Mouse (Mus musculus): ENCODE data around the gene Ints14.
A peak's percentile ranks its signal among the peaks of the same experiment; 100 is the strongest.

The Ints14 gene

DNA sequence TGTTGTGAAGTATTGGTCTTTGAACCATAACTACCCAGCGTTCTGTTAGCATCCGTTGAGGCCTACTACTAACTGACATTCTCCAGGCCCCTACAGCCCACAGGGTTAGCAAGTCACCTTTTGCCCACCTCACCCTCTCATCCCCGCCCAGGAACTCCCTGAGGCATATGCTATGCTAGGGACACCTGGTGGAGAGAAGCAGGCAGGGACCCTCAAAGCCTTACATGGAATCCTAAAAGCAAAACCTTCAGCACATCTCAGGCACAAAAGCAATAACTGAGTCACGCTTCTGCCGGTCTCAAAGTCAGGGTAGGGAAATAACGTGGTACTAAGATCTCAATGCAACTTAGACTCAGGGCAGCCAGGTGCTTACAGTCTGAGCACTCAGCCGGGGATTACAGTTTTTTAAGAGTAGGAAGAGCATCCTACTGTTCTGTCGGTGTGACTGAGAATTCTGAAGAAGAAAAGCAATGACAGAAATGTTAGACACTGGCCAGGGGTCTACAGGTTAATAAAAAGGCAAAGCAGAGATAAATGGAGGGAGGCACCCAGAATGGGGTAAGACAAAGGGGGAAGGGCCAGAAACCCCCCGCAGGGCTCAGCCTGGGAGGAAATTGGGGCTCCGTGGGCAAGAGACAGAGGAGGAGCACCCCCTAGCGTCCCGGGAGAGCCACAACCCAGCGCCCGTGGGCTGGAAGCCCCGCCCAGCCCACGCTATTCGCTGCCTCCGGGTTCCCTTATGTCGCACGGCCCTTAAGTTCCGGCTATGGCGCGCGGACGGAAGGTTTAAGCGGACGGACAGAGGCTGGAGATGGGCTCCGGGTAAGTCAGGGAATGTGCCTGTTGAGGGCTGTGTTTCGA is at the start of gene Ints14:
Gene Ints14 (plus strand): TSS at position 789 of the 861 bp plus-strand sequence.
- DNase-seq: peak; percentile 97

DNA sequence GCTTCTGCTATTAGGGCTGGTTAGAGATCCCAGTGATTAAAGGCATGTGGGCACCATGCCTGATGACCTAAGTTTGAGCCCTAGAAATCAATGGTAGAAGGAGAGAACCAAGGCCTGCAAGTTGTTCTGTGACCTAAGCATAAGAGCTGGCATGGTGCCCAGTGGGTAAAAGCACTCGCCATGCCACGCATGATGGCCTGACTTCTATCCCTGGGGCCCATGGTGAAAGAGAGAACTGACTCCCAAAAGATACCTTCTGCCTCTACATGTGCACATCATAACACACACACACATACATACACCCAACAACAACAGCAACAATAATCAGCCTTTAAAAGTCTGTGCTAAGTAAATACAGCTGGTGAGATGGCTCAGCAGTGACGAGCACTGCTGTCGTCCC is 47.3 kb upstream of the Ints14 start:
- no peak for DNase-seq

DNA sequence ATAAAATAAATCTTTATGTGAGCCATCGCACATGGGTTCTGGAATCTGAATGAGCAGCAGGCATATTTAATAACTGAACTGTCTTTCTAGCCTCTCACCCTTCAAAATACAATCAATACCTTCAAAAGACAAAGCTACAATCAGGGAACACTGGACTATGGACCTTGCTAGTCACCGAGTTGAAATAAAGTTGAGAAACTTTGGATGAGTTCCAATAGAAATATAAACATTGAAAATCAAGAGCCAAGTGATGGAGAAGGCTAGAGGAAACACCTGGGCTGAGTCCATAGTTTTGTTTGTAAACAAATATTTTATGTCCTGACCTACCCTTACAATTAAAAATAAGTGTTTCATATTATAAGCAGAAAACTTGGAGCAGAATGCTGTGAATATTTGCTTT is 46.7 kb upstream of the Ints14 start:
- DNase-seq: no peak

DNA sequence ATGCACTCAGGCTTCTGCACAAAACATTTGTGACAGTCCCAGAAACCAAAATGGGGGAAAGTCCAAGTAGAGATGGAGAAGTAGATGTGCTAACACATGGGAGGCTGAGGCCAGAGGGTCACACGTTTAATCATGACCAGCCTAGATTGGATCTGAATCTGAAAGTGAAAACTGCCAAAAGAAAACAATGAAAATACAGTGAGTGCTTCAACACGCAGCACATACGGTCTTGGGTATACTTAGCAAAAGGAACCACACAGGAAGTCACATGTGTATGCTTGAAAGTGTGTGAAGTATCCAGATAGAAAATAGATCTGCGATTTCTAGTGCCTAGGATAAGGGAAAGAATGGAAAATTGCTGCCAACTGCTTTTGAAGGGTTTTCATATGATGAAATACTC is 46.1 kb upstream of the Ints14 start:
- DNase-seq: no peak

DNA sequence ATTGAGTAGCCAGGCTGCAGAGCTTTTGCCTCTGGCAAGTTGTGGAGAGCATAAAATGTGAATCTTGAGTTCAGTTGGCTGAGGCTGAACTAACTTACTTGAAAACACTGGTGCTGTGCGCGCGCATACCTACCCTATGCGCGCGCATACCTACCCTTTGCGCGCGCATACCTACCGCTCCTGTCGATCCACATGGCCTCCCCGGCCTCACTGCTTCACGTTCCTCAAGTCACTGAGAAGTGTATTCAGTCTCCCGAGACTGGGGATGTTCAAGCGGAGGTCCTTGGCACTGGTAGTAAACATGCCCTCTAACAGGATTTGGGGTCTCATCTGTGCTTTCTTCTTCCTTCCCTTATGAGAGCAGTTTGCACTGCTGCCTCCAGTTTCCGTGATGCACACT is 42.1 kb upstream of the Ints14 start:
- no peak for DNase-seq

DNA sequence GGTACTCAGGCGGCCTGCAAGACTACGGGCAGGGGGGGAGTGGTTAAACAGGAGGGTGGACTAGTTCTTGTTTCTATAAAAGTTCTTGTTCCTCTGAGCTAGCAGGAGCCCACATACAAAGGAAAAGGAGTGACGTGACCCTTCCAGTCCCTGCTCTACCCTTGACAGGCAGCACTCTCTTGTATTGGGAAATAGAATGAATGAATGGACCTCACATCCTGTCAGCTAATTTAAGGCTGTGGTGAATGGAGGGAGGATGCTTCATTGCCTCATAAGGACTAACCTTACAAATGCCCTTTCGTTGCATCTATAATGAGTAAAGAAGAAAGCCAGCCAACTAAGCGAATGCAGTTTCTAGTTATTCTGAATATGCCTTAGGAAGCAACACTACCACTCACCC is 34.9 kb upstream of the Ints14 start:
- no peak for DNase-seq

DNA sequence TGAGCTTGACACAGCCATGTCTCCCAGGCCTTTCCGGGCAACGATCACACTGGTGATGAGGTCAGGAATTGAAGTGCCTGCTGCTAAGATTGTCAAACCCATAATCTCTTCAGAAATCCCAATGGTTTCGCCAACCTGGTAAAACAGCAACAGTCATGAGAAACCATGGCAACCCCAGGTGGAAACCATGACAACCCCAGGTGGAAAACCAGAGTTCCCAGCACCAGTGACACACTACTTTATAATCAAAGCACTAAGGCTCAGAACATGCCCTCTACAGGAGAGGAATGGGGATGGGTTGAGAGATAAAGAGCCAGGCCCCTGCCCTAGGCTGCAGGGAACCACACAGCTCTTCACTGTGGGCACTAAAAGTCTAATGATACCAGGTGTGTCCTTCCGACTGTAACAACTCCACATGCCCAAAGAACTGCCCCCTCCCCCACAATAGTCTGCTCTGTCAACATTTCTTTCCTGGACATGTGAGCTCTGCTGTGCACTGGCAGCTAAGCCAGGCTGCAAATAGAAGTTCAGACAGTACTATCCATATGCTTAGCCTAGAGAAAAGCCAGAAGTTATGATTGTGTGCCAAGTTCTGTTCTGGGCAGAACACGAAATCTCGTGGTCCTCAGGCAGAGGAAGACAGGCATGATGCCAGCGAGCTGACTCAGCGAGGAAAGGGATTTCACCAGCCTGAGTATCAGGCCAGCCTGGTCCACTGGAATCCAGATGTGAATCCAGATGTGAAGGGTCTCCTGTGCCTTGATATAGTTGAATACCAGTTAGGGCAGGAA is 34.3 kb upstream of the Ints14 start:
- DNase-seq: peak; percentile 70

DNA sequence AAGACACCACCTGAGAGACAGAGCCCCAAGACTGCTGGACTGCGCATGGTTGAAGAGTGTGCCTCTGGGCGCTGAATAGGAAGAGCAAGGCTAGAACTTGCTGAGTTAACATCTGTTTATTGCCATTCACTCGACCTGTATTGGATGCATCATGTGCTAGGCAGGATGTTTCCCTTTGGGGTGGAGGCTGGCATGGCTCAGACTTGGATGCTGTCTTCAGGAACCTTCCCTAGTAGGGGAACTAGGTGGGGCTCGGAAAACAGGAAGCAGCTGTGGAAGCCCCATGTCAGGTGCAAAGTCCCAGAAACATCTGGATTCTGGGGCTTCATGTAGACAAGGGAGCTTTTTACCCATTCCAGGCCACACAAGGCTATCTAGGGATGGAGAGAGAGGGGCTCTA is 30.4 kb upstream of the Ints14 start:
- DNase-seq: no peak

DNA sequence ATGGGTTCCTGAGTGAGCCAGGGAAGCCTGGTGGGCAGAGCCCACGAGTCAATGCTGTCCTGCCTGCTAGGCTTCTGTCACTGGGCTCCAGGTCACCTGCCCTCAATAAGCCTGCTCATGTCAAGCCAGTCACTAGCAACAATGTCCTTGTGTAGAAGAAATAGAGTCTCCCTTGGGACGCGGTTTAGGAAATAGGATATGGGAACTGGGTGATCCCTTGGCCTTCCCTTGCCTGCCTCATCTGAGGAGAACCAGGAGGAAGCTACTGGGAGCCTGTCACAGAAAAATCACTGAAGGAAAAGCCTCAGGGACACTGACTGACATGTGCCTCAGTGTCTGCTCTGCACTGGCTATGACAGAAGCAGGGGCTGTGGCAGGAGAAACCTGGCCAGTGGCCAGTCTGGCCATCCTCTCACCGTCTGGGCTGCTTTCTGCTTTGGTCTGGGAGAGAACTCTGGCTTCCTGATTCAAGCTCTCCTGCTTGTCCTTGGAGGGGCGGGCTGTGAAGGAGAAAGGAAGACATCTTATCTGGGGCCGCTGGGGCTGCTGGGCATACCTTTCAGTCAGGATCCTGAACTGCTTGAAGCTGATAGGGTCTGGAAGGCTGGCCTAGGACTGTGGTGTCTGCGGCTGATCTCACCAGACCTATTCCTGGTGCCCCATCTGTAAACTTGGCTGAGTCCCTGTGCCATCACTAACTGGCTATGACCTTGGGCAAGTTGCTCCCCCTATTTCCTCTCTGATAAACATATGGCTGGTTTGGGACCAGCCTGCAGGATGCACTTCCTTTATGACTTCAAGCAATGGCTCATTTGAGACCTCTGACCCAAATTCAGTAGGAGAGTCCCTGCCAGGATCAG is 28.7 kb upstream of the Ints14 start:
- no peak for DNase-seq

DNA sequence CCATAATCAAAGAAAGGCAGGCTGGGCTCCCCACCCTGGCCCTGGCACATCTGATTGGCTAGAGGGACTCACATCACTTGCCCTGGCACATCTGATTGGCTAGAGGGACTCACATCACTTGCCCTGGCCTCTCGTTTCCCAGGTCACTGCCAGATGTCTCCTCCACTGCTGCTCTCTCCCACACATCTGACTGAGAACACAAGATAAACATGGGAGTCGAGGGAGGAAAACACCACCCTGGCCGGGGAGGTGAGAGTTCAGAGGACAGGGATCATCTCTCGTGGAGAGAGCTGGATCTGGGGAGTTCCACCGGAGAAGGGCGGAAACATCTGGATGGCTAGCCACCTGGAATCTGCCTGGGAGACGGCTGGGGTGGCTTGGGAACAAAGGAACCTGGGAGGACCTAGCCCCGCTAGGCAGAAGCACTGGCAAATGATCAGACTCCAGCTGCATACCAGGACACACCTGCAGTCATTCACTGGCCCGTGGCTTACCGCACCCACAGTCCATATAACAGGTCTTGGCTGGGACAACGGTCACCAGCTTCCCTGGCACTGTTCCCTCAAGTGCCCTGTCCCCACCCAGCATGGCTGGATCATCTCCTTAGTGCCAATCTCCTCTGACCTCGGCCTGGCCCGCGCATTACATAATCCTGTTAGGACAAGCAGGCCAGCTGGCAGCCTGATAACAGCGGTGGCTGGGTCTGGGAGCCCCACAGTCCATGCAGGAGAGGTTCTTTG is 26.5 kb upstream of the Ints14 start:
- DNase-seq: no peak

DNA sequence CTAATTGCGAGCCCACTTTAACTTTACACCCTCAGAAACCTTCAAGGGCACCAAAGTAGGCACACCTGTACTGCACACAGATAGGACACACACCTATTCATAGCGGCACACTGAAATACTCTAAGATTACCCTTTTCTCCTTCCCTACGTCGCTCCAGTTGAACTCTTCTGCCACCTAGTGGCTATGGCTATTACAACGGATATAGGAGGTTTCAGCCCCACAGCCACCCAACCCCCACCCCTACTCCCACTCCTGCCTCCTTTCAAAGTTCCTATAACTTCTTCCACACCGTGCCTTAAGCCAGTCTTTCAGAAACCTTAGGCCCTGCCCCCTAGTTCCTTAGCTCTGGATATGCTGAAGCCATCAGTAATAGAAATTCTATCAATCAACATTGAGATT is 24.2 kb upstream of the Ints14 start:
- peak; percentile 51 for DNase-seq

DNA sequence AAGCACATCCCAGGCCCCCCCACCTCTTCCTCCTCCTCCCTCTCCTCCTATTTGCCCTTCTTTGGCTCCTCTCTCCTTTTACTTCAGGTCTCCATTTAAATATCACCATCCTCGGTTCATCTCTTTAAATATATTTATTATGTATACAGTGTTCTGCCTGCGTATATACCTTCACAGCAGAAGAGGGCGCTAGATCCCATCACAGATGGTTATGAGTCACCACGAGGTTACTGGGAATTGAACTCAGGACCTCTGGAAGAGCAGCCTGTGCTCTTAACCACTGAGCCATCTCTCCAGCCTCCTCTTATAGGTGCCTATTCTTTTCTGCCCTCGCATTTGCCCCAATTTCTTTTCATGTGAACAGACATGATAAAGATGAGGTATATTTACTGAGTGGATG is 23.2 kb upstream of the Ints14 start:
- no peak for DNase-seq

DNA sequence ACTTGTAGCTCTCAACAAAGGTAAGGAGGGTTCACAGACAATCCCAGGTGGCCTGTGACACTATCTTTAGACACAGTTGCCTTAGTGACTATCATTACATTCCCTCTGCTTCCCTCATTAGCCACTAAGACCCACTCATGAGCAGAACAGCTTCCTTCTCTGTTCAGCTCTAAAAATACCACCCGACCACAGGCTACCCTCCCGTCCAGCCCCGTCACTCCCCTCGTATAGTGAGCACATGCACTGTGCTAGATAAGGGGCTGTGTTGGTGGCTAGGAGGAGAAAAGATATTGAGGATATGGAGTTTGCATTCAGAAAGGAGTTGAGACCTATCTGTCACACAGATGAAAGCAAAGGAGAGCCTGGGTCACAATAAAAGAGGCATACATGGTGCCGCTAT is 22.2 kb upstream of the Ints14 start:
- DNase-seq: no peak

DNA sequence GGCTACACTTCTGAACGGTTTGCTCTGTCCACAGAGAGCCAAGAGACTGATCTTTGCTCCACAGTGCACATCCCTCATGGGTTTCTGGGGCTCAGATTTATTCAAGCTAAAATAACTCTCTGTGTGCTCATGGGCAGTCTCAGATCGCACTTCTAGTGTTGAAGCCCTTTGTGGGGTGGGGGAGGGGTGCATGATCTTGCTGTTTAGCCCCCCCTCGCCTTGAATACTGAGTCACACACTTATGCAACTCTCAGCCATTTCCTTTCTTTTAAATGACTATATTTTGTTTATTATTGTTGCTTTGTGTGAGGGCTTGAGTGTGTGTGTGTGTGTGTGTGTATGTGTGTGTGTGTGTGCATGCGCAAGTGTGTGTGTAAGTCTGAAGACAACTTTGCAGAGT is 21.4 kb upstream of the Ints14 start:
- DNase-seq: no peak

DNA sequence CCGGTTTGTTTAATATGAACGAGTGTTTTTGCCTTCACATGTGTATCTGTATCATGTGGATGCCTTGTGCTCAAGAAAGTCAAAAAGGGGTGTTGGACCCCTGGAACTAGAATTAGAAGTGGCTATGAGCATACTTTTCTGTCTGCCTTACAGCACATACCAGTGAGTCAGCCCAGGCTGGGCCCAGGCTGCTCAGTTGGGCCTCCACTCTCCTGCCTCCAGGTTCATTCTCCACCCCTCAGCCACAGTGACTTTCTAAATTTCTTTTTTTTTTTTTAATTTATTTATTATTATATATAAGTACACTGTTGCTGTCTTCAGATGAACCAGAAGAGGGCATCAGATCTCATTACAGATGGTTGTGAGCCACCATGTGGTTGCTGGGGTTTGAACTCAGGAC is 20.9 kb upstream of the Ints14 start:
- no peak for DNase-seq

DNA sequence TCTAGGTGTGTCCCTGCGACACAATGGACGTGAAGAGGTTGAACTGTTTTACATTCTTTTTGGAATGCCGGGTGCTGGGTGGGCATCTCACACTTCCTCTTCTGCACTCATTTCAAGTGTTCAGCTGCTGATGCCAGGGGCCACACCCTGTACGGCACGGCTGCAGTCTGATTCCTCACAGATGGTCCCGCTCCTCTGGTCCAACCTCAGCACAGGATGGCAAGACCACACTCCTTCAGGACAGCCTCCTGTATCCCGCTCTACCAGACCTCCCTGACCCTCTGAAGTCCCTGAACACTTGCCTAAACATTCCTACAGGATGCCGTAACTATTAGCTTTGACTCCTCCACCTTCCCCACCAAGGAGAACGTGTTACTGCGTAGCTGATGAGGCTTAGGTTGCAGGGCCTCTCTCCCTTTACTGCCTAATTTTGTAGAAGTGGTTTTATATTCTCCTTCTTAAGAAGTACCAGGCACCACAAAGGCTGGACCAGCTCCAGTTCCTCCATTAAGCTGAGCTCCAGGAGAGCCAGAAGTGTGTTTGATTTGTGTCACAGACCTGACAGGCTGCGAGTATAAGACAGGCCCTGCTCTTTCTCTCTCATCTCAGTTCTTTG is 19.9 kb upstream of the Ints14 start:
- DNase-seq: no peak

DNA sequence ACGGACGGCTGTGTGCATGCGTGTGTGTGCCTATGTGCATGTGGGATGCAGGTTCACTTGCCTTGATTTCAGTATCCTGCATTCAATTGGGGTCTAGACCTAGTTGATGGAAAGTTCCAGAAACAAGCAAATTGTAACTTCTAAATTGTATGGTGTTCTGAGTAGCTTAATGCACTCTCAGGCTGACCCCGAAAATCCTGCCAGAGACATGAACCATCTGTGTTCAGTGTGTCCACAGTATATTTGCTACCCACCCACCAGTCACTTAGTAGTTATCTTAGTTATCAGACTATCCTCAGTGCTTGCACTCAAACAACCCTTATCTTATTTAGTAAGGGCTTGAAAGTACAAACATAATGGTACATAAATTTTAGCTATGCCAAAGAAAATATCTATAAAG is 19.1 kb upstream of the Ints14 start:
- no peak for DNase-seq

DNA sequence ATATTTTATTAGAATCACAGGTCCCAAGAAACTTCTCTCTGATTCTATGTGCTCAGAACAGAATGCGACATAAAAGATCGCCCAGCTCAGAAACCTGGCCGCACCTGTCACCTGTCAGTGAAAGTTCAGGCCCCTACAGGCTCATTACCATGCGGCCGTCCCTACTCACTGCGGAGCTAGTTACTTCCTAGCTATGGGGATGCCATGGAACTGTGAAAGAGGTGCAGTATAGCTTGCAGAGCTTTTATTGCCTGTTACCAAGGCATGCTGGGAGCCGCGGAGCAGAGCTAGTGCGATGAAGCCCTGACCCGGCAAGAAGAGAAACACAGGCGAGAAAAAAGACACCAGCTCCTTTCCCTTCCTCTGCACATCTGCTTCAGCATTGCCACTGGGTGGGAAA is 16.7 kb upstream of the Ints14 start:
- DNase-seq: no peak

DNA sequence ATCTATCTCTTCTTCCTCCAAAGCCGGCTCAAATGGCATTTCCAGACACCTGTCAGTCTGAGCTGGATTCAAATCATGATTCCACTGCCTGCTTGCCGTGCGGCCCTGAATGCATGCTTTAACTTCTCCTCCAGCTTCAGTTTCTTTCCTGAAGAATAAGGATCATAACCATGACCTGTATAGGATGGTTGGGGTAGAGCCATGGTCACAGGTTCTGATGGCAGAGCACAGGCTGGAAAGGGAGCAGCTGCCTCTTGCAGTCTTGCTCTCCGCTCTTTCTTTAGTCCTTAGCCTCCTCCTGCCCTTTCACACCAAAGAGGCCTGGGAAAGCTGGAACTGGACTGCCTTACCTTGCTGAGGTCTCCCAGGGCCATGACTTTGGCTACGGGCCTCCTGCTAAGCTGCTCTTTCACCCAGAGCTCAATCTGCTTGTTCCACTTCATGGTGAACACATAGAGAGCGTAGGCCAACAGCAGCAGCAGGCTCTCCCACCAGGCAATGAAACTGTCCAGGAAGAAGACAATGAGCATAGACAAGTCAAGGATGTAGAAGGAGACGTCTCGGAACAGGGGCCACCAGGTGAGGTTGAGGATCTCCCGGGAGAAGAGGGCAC is 13.1 kb upstream of the Ints14 start:
- no peak for DNase-seq

DNA sequence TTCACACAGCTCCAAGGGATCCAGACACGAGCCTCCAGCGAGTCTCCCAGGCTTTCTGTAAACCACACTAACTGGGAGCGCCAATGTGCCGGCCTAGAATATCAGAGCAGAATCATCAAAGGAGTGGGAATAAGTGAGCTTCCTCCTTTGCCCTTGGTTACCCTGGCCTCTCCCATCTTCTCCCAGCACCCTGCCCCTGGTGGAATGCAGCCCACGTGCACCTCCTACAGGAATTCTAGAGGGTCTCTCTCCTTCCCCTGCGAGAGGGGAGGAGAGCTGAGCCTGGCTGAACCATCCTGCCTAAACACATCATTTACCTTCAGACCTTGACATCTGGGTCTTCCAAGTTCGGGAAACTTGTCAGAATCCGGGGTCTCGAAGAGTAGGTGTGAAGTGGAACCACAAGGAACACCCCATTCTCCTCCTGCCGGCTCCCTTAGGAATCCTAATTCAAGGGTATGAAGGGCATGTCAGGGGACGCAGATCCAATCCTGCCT is 9.5 kb upstream of the Ints14 start, which contains the start of gene Slc24a1:
Gene Slc24a1 (minus strand): TSS at position 447 of the 497 bp plus-strand sequence.
- DNase-seq: no peak

DNA sequence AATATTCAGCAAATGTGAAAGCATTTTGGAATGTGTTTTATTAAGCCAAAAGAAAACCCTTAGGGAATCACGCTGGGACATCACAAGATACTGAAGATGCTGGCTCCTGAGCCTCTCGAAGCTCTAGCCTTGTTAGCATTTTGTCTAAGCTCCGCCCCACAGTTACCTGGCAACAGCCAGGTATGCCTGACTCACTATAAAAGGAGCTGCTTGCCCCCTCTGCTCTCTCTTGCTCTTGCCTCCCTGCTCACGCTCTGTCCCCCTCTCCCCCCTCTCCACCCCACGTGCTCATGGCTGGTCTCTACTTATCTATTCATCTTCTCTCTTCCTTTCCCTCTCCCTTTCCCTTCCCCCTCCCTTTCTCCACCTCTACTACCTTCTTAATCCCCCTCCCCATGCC is 8.7 kb upstream of the Ints14 start:
- DNase-seq: no peak
